Mouse (Mus musculus): Measurements from ENCODE around the gene Myl10. TPM values are rescaled to one million over a fixed set of nuclear protein-coding genes. Genes with fewer than 3 reads are reported as not detected.

Myl10 gene
- polyA plus RNA-seq, 1 experiment from 2014 or later, result not detected

- no peak for DNase-seq (ENCODE audit: low read depth, low spot score)
Measured at GRCm38 (mm10) chr5:136676315-136677030, 16.5 kb upstream of the Myl10 start.

GRCm38 (mm10) chr5:136678840-136679348 lies 14.1 kb upstream of the Myl10 start:
- in situ Hi-C loops (cut with MboI; ENCODE audit: low pct_unique_long_range_greater_than_20kb), result loop anchor here (10.0 kb wide), 1 partner anchor 76 kb away; no protein-coding TSS in a partner anchor
- CTCF ChIA-PET, result interaction anchor here (1.0 kb wide), 1 partner anchor 28 kb away, joined by 3 read pairs; no protein-coding TSS in a partner anchor
- POLR2A ChIA-PET, result no interaction called here

More at GRCm38 (mm10) chr5:136676315-136677030, 16.5 kb upstream of the Myl10 start:
- ATAC-seq, result no peak
- ChIA-PET POLR2A (no interaction called here), CTCF (interaction anchor here (0.9 kb wide), 1 partner anchor 12 kb away, joined by 3 read pairs; no protein-coding TSS in a partner anchor)
- TF ChIP-seq CTCF (IDR thresholded peaks at IDR 0.05), result no peak
- no peaks in the 10 kb centered on the region for H3K27me3 ChIP-seq
- in situ Hi-C loops (cut with MboI; ENCODE audit: low pct_unique_long_range_greater_than_20kb), result loop anchor here (10.0 kb wide), 1 partner anchor 78 kb away; no protein-coding TSS in a partner anchor

GRCm38 (mm10) chr5:136686349-136686748 lies 6.6 kb upstream of the Myl10 start:
- ChIA-PET CTCF (no interaction called here), POLR2A (no interaction called here)
- peaks cover 5% of the 10 kb centered on the region for H3K27me3 ChIP-seq
- in situ Hi-C loops (cut with MboI; ENCODE audit: low pct_unique_long_range_greater_than_20kb), result no loop called here
- no peak for TF ChIP-seq CTCF (IDR thresholded peaks at IDR 0.05)
- no peak for ATAC-seq
- DNase-seq (ENCODE audit: low read depth, low spot score), result no peak

More at GRCm38 (mm10) chr5:136678840-136679348, 14.1 kb upstream of the Myl10 start:
- no peak for ATAC-seq
- H3K27me3 ChIP-seq, result no peaks in the 10 kb centered on the region
- no peak for TF ChIP-seq CTCF (IDR thresholded peaks at IDR 0.05)
- DNase-seq (ENCODE audit: low read depth, low spot score), result no peak

- in situ Hi-C loops (cut with MboI; ENCODE audit: low pct_unique_long_range_greater_than_20kb), result no loop called here
- H3K27me3 ChIP-seq, result peaks cover 6% of the 10 kb centered on the region
- ChIA-PET POLR2A (no interaction called here), CTCF (no interaction called here)
- DNase-seq (ENCODE audit: low read depth, low spot score), result no peak
- TF ChIP-seq CTCF (IDR thresholded peaks at IDR 0.05), result no peak
- no peak for ATAC-seq
Measured at GRCm38 (mm10) chr5:136687561-136687960, 5.4 kb upstream of the Myl10 start.

GRCm38 (mm10) chr5:136688841-136689240 lies 4.1 kb upstream of the Myl10 start:
- no peak for TF ChIP-seq CTCF (IDR thresholded peaks at IDR 0.05)
- DNase-seq (ENCODE audit: low read depth, low spot score) (no peak), ATAC-seq (no peak)
- in situ Hi-C loops (cut with MboI; ENCODE audit: low pct_unique_long_range_greater_than_20kb), result no loop called here
- H3K27me3 ChIP-seq, result peaks cover 12% of the 10 kb centered on the region
- ChIA-PET CTCF (no interaction called here), POLR2A (no interaction called here)

- POLR2A ChIA-PET, result no interaction called here
- ATAC-seq, result no peak
- H3K27me3 ChIP-seq, result peaks cover 12% of the 10 kb centered on the region
- CTCF ChIA-PET, result interaction anchor here (1.7 kb wide), 1 partner anchor 15 kb away, joined by 6 read pairs; no protein-coding TSS in a partner anchor
- no peak for DNase-seq (ENCODE audit: low read depth, low spot score)
- in situ Hi-C loops (cut with MboI; ENCODE audit: low pct_unique_long_range_greater_than_20kb), result no loop called here
- TF ChIP-seq CTCF (IDR thresholded peaks at IDR 0.05), result no peak
Measured at GRCm38 (mm10) chr5:136691170-136691569, 1.8 kb upstream of the Myl10 start.

- DNase-seq (ENCODE audit: low read depth, low spot score), result no peak
- ChIA-PET CTCF (interaction anchor here (1.0 kb wide), 1 partner anchor 25 kb away, joined by 4 read pairs; no protein-coding TSS in a partner anchor), POLR2A (no interaction called here)
- in situ Hi-C loops (cut with MboI; ENCODE audit: low pct_unique_long_range_greater_than_20kb), result no loop called here
- H3K27me3 ChIP-seq, result peaks cover 7% of the 10 kb centered on the region
- no peak for ATAC-seq
- no peak for TF ChIP-seq CTCF (IDR thresholded peaks at IDR 0.05)
Measured at GRCm38 (mm10) chr5:136693418-136693817, 472 bp downstream of the Myl10 start.

GRCm38 (mm10) chr5:136694976-136695375 lies 2.0 kb downstream of the Myl10 start:
- DNase-seq (ENCODE audit: low read depth, low spot score) (no peak), ATAC-seq (no peak)
- in situ Hi-C loops (cut with MboI; ENCODE audit: low pct_unique_long_range_greater_than_20kb), result no loop called here
- CTCF ChIA-PET, result no interaction called here
- H3K27me3 ChIP-seq, result peaks cover 7% of the 10 kb centered on the region
- POLR2A ChIA-PET, result no interaction called here
- TF ChIP-seq CTCF (IDR thresholded peaks at IDR 0.05), result no peak

GRCm38 (mm10) chr5:136696516-136696915 lies 3.6 kb downstream of the Myl10 start:
- ChIA-PET CTCF (interaction anchor here (1.9 kb wide), 1 partner anchor 10 kb away, joined by 10 read pairs; no protein-coding TSS in a partner anchor), POLR2A (no interaction called here)
- ATAC-seq (no peak), DNase-seq (ENCODE audit: low read depth, low spot score) (no peak)
- TF ChIP-seq CTCF (IDR thresholded peaks at IDR 0.05), result no peak
- peaks cover 7% of the 10 kb centered on the region for H3K27me3 ChIP-seq
- in situ Hi-C loops (cut with MboI; ENCODE audit: low pct_unique_long_range_greater_than_20kb), result no loop called here

- ATAC-seq (no peak), DNase-seq (ENCODE audit: low read depth, low spot score) (no peak)
- peaks cover 5% of the 10 kb centered on the region for H3K27me3 ChIP-seq
- TF ChIP-seq CTCF (IDR thresholded peaks at IDR 0.05), result no peak
- ChIA-PET CTCF (interaction anchor here (1.2 to 1.9 kb wide), 2 partner anchors 9 to 59 kb away, joined by 3 to 10 read pairs; no protein-coding TSS in a partner anchor), POLR2A (no interaction called here)
- in situ Hi-C loops (cut with MboI; ENCODE audit: low pct_unique_long_range_greater_than_20kb), result no loop called here
Measured at GRCm38 (mm10) chr5:136697618-136698017, 4.7 kb downstream of the Myl10 start.

- DNase-seq (ENCODE audit: low read depth, low spot score) (no peak), ATAC-seq (no peak)
- no peaks in the 10 kb centered on the region for H3K27me3 ChIP-seq
- POLR2A ChIA-PET, result no interaction called here
- in situ Hi-C loops (cut with MboI; ENCODE audit: low pct_unique_long_range_greater_than_20kb), result no loop called here
- no peak for TF ChIP-seq CTCF (IDR thresholded peaks at IDR 0.05)
- CTCF ChIA-PET, result no interaction called here
Measured at GRCm38 (mm10) chr5:136702159-136702725, 9.3 kb downstream of the Myl10 start.
